Mouse (Mus musculus): ENCODE measurements around the gene Umod. TPM values are rescaled to one million over a fixed set of nuclear protein-coding genes. Genes with fewer than 3 reads are reported as not detected.

Gene Umod
- polyA plus RNA-seq, 1 experiment from 2014 or later, result not detected

DNA sequence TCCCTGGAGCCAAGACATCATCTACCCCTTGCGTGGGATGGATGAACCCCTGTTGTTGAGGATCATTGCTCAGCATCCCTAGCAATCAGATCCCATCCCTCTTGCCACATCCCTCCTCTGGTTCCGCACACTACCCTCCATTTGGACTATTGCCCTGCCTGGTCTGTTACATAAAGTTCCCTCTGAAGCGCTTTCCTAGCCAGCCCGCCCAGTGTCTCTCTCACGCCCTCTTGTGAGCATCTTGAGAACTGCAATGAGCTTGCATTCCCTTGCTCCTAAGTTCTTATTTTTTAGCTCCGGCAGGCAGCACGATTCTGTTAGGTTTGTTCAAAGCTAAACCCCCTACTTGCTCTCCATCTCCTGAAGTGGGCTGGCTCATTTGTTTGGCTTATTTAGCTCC is 34.0 kb upstream of the Umod start:
- ATAC-seq, result no peak
- Histone ChIP-seq H3K9me3 (no peaks in the 10 kb centered on the region), H3K27ac (no peak overlapping the region), H3K9ac (no peak overlapping the region), H3K36me3 (no peaks in the 10 kb centered on the region), H3K4me3 (replicated peaks) (no peak overlapping the region), H3K4me1 (replicated peaks) (no peaks in the 10 kb centered on the region), H3K27me3 (replicated peaks) (0 out of 2 replicates have a peak, but pooled peaks cover 4% of the 10 kb centered on the region), H3K4me2 (replicated peaks) (no peak overlapping the region)
- 30% methylated on average over 7 of the region's 7 CpGs for WGBS

DNA sequence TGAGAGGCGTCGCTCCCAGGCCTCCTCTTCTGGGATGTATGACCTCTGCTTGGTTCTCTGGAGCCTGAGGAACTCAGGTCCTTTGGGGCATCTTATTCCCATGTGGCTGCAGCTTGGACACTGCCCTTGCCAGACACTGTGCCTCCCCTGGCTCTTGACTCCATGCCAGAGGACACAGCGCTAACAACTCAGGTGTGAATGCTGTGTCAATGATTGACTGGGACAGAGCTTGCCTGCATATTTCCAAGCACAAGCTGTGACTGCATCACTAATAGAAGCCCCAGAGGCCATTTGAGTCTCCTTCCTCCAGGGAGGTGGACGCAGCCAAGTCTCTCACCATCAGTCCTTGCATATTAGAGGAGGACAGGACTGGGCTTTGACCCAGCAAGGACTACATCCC is 32.1 kb upstream of the Umod start:
- Histone ChIP-seq H3K4me2 (replicated peaks) (no peak overlapping the region), H3K36me3 (no peaks in the 10 kb centered on the region), H3K4me3 (replicated peaks) (no peak overlapping the region), H3K4me1 (replicated peaks) (no peaks in the 10 kb centered on the region), H3K27me3 (replicated peaks) (0 out of 2 replicates have a peak, but pooled peaks cover 4% of the 10 kb centered on the region), H3K9ac (no peak overlapping the region), H3K27ac (no peak overlapping the region), H3K9me3 (no peaks in the 10 kb centered on the region)
- no peak for ATAC-seq
- 84% methylated on average over 4 of the region's 4 CpGs for WGBS

DNA sequence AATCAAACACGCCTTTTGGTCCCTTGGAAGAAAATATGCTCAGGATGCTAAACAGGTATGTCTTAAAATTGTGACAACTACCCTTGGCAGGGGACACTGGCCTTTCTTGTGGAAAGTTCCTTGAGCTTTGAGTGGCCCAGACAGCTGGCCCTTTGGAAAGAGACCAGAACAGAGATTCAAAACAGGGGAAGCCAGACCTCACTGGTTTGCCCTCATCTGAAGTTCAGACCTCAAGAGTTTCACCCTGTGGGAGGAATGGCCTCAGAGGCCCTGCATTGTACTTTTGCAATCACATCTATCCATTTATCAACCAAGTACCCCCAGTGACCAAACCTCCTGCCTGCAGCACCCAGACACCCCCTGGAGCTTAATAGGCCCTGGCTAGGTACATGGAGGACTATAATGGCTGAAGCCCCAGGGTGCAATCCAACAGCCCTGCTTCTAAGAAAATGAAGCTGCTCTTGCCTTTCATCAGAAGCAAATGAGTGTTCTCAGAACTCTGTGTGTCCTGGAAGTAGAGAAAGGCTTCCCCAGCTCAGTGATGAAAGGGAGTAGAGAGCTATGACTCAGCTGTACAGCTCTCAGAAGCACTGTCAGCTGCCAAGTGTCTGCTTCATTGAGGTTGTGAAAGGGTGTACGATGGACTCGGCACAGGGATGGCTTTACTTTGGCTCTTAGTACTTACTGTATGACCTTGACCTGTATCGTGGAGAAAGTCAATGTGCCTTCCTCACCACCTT is 11.1 kb upstream of the Umod start:
- Histone ChIP-seq H3K27me3 (replicated peaks) (no peaks in the 10 kb centered on the region), H3K9ac (no peak overlapping the region), H3K4me2 (replicated peaks) (no peak overlapping the region), H3K36me3 (no peaks in the 10 kb centered on the region), H3K4me1 (replicated peaks) (no peaks in the 10 kb centered on the region), H3K27ac (no peak overlapping the region), H3K9me3 (no peaks in the 10 kb centered on the region), H3K4me3 (replicated peaks) (no peak overlapping the region)
- 86% methylated on average over 4 of the region's 4 CpGs for WGBS
- no peak for ATAC-seq

DNA sequence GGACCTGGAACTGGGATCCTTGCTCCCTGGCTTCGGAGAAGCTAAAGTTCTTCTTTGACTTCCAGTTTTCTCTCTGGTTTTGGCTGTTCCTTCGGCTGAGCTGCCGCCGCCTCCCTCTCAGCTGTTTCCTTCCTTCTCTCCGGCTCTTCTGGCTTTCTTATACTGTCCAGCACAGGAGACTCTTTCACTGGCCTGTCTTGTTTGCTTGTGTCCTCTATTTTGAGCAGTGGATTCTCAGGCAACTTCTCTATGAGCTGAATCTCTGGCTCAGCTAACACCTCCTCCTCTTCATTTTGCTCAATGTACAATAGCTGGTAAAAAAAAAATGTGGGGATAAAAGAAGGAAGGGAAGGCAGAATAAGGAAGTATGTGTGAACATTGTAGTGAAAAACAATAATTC is 7.6 kb upstream of the Umod start:
- Histone ChIP-seq H3K4me1 (replicated peaks) (no peaks in the 10 kb centered on the region), H3K36me3 (no peaks in the 10 kb centered on the region), H3K4me2 (replicated peaks) (no peak overlapping the region), H3K9ac (no peak overlapping the region), H3K9me3 (no peaks in the 10 kb centered on the region), H3K4me3 (replicated peaks) (no peak overlapping the region), H3K27me3 (replicated peaks) (no peaks in the 10 kb centered on the region), H3K27ac (no peak overlapping the region)
- 88% methylated on average over 5 of the region's 5 CpGs for WGBS
- ATAC-seq, result no peak

DNA sequence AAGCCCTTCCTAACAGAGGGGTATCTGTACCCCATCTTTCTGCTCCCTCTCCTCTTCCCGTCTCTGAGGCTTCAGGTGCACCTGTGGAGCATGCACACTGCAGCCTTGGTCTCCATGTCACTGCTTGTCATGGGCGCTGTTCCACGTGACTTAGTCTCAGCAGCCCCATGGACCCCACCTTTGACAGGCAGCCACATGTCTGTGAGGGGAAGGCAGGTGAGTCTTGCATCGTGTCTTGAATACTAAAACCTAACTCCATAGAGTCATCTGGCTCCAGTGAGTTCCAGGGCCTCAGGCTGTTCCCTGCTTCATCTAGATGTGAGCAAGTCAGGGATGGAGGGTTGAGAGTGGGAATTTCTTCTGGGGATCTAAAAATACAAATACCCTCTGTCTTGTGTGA is 5.1 kb upstream of the Umod start:
- no peaks in the 10 kb centered on the region for H3K27me3 ChIP-seq (replicated peaks)
- H3K4me2 ChIP-seq (replicated peaks), result no peak overlapping the region
- ATAC-seq, result no peak
- 90% methylated on average over 4 of the region's 4 CpGs for WGBS
- no peak overlapping the region for H3K9ac ChIP-seq
- no peaks in the 10 kb centered on the region for H3K9me3 ChIP-seq
- no peak overlapping the region for H3K4me3 ChIP-seq (replicated peaks)
- no peaks in the 10 kb centered on the region for H3K4me1 ChIP-seq (replicated peaks)
- no peak overlapping the region for H3K27ac ChIP-seq
- H3K36me3 ChIP-seq, result no peaks in the 10 kb centered on the region

DNA sequence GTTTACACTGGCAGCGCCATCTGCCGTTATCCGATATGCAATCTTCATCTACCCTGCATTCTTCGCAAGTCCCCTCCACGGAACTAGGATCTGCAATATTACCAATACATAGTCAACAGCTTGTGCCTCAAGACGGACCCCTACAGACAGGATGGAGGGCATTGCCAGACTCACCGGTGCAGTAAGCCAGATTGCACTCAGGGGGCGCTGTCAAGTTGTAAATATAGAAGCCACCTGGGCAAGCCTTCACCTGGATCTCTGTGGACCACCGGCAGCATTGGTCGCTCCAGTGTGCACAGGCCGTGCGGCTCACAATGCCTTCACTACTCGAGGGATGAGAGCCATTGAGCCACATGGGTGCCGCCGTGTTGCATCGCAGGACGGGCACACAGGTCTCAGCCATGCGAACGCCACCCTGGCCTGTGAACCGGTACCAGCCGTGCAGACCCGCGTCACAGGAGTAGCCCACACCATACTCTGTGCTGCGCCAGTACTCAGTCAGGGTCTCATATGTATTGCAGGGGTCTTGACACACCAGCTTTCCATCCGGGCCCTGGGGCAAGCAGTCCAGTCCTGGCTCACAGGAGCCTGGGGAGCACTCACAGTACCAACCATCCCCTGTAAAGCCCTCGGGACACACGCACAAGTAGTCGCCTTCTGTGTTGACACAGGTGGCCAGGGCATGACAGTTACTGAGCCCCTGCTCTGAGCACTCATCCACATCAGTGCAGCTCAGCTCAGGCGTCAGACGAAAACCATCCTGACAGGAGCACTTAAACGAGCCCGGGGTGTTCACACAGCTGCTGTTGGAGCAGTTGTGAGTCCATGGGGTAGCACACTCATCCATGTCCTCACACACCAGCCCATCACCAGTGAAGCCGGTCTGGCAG is 2.3 kb downstream of the Umod start:
- no peak overlapping the region for H3K9ac ChIP-seq
- ATAC-seq, result no peak
- H3K9me3 ChIP-seq, result no peaks in the 10 kb centered on the region
- no peak overlapping the region for H3K4me3 ChIP-seq (replicated peaks)
- no peak overlapping the region for H3K4me2 ChIP-seq (replicated peaks)
- H3K27ac ChIP-seq, result no peak overlapping the region
- 68% methylated on average over 33 of the region's 33 CpGs for WGBS
- H3K36me3 ChIP-seq, result no peaks in the 10 kb centered on the region
- no peaks in the 10 kb centered on the region for H3K4me1 ChIP-seq (replicated peaks)
- no peaks in the 10 kb centered on the region for H3K27me3 ChIP-seq (replicated peaks)

DNA sequence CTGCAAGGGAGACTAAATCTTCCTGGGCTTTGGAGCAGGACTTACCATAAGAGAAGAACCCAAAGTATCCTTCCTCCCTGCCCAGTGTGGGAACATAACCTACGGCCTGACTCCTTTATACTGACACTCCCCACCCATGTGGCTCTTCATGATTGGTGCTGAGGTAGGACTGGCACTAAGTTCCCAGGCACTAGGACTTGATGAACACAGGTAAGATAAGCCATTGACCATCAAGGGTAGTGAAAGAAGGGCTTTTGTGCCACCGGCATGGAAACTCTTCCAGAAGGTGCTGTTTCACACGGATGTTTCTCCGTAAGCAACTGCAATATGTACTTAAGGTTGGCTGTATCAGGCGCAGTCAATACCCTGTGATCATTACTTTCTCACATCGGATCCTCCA is 19.9 kb downstream of the Umod start, which contains the start of gene Gp2:
Gene Gp2, minus strand, starts transcription at position 101 of the 400 bp plus-strand sequence.
- H3K27me3 ChIP-seq (replicated peaks), result no peaks in the 10 kb centered on the region
- 89% methylated on average over 6 of the region's 6 CpGs for WGBS
- H3K4me1 ChIP-seq (replicated peaks), result no peaks in the 10 kb centered on the region
- H3K4me3 ChIP-seq (replicated peaks), result no peak within 1 kb of the TSS
- no peaks in the 10 kb centered on the region for H3K36me3 ChIP-seq
- ATAC-seq, result no peak
- no peak within 1 kb of the TSS for H3K9ac ChIP-seq
- H3K4me2 ChIP-seq (replicated peaks), result no peak within 1 kb of the TSS
- no peak within 1 kb of the TSS for H3K27ac ChIP-seq
- no peaks in the 10 kb centered on the region for H3K9me3 ChIP-seq

DNA sequence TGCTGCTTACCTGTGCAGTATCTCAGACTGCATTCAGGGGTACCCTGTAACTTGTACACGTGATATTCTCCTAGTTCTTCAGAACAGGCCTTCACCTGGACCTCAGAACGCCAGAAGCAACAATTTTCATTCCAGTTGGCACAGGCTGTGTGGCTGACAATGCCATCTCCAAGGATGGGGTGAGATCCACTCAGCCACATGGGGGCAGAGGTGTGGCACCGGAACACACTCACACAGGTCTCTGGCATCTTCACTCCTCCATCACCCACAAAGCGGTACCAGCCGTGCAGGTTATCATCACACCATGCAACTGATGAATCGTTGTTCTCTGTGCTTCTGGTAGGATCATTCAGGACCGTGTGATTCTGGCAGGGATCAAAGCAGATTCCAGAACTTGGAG is 24.9 kb downstream of the Umod start:
- Histone ChIP-seq H3K9ac (no peak overlapping the region), H3K36me3 (no peaks in the 10 kb centered on the region), H3K4me3 (replicated peaks) (no peak overlapping the region), H3K4me2 (replicated peaks) (no peak overlapping the region), H3K27me3 (replicated peaks) (no peaks in the 10 kb centered on the region), H3K27ac (no peak overlapping the region), H3K9me3 (no peaks in the 10 kb centered on the region), H3K4me1 (replicated peaks) (no peaks in the 10 kb centered on the region)
- 78% methylated on average over 7 of the region's 7 CpGs for WGBS
- ATAC-seq, result no peak

DNA sequence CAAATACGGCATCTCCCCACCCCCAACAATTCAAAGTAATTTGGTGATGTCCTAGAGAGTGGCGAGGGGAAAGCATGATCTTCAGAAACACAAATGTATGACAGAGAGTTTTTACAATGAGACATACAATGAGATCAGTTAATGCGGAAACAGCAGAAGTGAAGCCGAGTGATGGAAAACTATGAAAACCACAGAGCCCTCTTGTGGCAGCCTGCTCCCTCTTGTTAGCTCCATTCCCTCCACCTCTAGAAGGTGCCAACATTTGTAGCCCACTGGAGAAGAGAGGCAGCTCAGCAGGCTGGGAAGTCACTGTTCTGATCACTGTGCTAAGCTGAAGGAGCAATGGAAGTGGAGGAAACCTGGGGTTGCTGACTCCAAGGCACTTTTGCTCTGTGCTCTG is 35.2 kb downstream of the Umod start:
- no peak overlapping the region for H3K9ac ChIP-seq
- H3K27ac ChIP-seq, result no peak overlapping the region
- 63% methylated on average over 4 of the region's 4 CpGs for WGBS
- H3K27me3 ChIP-seq (replicated peaks), result no peaks in the 10 kb centered on the region
- no peak overlapping the region for H3K4me3 ChIP-seq (replicated peaks)
- H3K4me1 ChIP-seq (replicated peaks), result no peaks in the 10 kb centered on the region
- H3K36me3 ChIP-seq, result no peaks in the 10 kb centered on the region
- no peaks in the 10 kb centered on the region for H3K9me3 ChIP-seq
- no peak for ATAC-seq
- no peak overlapping the region for H3K4me2 ChIP-seq (replicated peaks)

DNA sequence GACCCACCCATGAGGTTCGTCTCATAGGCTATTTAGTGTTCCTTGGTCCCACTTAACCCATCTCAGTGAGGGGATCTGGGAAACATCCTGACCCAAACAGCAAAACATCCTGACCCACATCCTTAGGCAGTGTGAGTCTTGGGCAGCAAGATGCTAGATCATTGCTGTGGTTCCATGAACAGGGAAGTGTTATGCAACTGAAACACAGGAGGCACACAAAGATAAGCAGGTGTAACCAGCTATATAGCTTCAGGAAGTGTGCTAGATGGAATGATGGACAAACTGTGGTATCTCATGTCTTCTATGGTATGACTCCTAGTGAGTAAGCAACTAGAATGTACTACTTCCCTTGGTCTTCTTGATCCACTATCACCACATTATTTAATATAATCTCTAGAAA is 37.1 kb downstream of the Umod start:
- Histone ChIP-seq H3K27ac (no peak overlapping the region), H3K9me3 (no peaks in the 10 kb centered on the region), H3K36me3 (no peaks in the 10 kb centered on the region), H3K9ac (no peak overlapping the region), H3K4me2 (replicated peaks) (no peak overlapping the region), H3K27me3 (replicated peaks) (no peaks in the 10 kb centered on the region), H3K4me1 (replicated peaks) (no peaks in the 10 kb centered on the region), H3K4me3 (replicated peaks) (no peak overlapping the region)
- ATAC-seq, result no peak
- 69% methylated on average over 1 of the region's 1 CpGs for WGBS

DNA sequence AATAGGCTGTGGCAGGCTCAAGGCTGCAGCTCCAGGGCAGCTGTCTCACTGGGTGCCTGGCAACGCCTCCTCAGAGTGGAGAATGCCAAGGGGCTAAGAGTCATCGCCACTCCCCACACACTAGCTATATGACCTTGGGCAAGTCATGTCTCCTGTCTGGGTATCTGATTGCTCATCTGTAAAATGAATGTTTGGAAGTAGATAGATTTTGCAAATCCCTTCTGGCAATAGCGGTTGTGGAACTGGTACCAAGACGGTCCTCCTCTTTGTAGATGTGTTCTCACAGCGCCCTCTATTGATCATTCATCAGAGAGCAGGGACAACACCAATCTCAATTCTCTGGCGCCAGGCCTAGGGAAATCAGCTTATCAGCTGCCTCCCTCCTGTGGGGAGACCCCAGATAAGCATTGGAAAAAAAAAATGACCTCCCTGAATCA is 51.9 kb downstream of the Umod start:
- no peak overlapping the region for H3K27ac ChIP-seq
- no peaks in the 10 kb centered on the region for H3K27me3 ChIP-seq (replicated peaks)
- no peak overlapping the region for H3K4me3 ChIP-seq (replicated peaks)
- 18% methylated on average over 6 of the region's 6 CpGs for WGBS
- H3K9me3 ChIP-seq, result no peaks in the 10 kb centered on the region
- ATAC-seq, result no peak
- H3K36me3 ChIP-seq, result no peaks in the 10 kb centered on the region
- H3K4me1 ChIP-seq (replicated peaks), result no peaks in the 10 kb centered on the region
- H3K4me2 ChIP-seq (replicated peaks), result no peak overlapping the region
- no peak overlapping the region for H3K9ac ChIP-seq

DNA sequence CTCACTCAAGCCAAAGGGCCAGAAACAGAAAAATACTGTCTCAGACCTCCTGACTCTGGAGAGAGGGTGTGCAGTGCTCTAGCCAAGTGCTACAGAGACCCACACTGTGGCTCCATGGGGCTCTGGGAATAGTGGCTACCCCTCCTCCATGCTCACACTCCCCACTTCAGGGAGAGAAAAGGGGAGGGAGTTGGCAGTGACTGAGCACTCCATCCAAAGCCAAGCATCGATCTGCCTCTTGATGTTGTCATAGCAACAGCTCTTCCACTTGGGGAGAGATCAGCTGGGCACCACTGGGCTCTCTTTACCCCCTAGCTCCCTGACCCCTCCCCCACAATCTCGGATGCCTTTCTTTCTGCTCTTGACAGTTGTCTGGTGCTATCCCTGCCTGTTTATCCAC is 58.4 kb downstream of the Umod start:
- Histone ChIP-seq H3K27ac (no peak overlapping the region), H3K4me2 (replicated peaks) (no peak overlapping the region), H3K36me3 (no peaks in the 10 kb centered on the region), H3K4me3 (replicated peaks) (no peak overlapping the region), H3K9ac (no peak overlapping the region), H3K9me3 (no peaks in the 10 kb centered on the region), H3K27me3 (replicated peaks) (no peaks in the 10 kb centered on the region), H3K4me1 (replicated peaks) (no peaks in the 10 kb centered on the region)
- 23% methylated on average over 2 of the region's 2 CpGs for WGBS
- no peak for ATAC-seq

Measured in intestine, embryonic 15.5 days (tissue).